Mouse (Mus musculus) kidney, embryonic 14.5 days (tissue): Measurements from ENCODE around the gene Cog4. TPM values are rescaled to one million over a fixed set of nuclear protein-coding genes. Genes with fewer than 3 reads are reported as not detected.
"Not testable (repeated sequence)": the region's sequence is repeated elsewhere in the genome, so short reads cannot be mapped to it uniquely, and the experiment has no call there.

Experiments used
- ATAC-seq: fragments of 200-750 bp; cut with Nextera tagmentation; 2 replicates; pipeline ENCODE4 v1.8.0; 2017; ENCODE audit warnings: moderate number of reproducible peaks, mild to moderate bottlenecking, moderate TSS enrichment, moderate library complexity; ENCODE audit not compliant: low FRiP score, low TSS enrichment
- H3K27ac ChIP-seq: fragments of 300-500 bp; sonication (generic); 2 replicates; pipeline ENCODE4 v1.5.1; 2014; ENCODE audit warnings: low read depth, mild to moderate bottlenecking, low read length, moderate library complexity, mixed read lengths
- H3K27me3 ChIP-seq: fragments of 300-500 bp; sonication (generic); 2 replicates; pipeline ENCODE4 v1.6.1; 2014; ENCODE audit warnings: mild to moderate bottlenecking, low read length; ENCODE audit not compliant: control insufficient read depth, insufficient read depth
- H3K36me3 ChIP-seq: fragments of 300-500 bp; sonication (generic); 2 replicates; pipeline ENCODE4 v1.6.1; 2014; ENCODE audit warnings: low read length, mixed read lengths; ENCODE audit not compliant: control insufficient read depth, insufficient read depth
- H3K4me1 ChIP-seq: fragments of 300-500 bp; sonication (generic); 2 replicates; pipeline ENCODE4 v1.6.1; 2014; ENCODE audit warnings: low read length, mixed read lengths; ENCODE audit not compliant: control insufficient read depth, insufficient read depth
- H3K4me2 ChIP-seq: fragments of 300-500 bp; sonication (generic); replicated peaks from 2 replicates; pipeline ENCODE4 v1.6.1; 2014; ENCODE audit warnings: low read depth, mild to moderate bottlenecking, low read length
- H3K4me3 ChIP-seq: fragments of 300-500 bp; sonication (generic); 2 replicates; pipeline ENCODE4 v1.5.1; 2014; ENCODE audit warnings: mild to moderate bottlenecking, low read length
- H3K9ac ChIP-seq: fragments of 300-500 bp; sonication (generic); 2 replicates; pipeline ENCODE4 v1.6.1; 2014; ENCODE audit warnings: low read depth, mild to moderate bottlenecking, low read length, moderate library complexity
- H3K9me3 ChIP-seq: fragments of 300-500 bp; sonication (generic); 2 replicates; pipeline ENCODE4 v1.6.1; 2016; ENCODE audit warnings: low read length; ENCODE audit not compliant: control insufficient read depth
- WGBS: fragments of 180-500 bp; shearing (Covaris S2); extraction: QIAGEN DNeasy Blood & Tissue Kit; methylation state at CpG from one replicate; pipeline ENCODE4 v1.1.7; 2014; 5-methylcytosine and 5-hydroxymethylcytosine counted together
- polyA plus RNA-seq: library from polyadenylated mRNA; unstranded; fragments of >200 nt; fragmentation: Nextera tagmentation; extraction: Ambion mirVana; gene quantifications from 2 replicates; pipeline ENCODE4 v1.2.1, GENCODE M21; 2014

Gene Cog4
- polyA plus RNA-seq, 1 experiment from 2014 or later = 69.3 TPM

DNA sequence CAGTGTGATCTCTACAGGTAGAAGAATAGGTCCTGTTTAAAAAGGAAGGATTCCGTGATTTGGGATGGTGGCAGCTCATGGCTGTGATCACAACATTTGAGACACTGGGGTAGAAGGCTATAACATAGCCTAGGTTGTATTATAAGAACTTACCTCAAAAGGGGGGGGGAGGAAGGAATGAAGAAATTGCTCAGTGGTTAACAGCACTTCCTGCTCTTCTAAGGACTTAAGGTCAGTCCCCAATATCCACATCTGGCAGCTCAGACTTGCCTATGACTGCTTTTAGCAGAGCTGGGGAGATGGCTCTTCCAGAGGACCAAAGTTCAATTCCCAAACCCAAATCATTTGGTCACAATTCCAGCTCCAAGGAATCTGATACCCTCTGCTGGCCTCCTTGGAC, 60.3 kb downstream of the Cog4 start:
- H3K9ac ChIP-seq = no peak overlapping the region
- H3K4me1 ChIP-seq = no peaks in the 10 kb centered on the region
- ATAC-seq = no peak
- no peak overlapping the region for H3K27ac ChIP-seq
- H3K9me3 ChIP-seq = no peaks in the 10 kb centered on the region
- no peaks in the 10 kb centered on the region for H3K27me3 ChIP-seq
- H3K4me3 ChIP-seq = no peak overlapping the region
- WGBS = 92% methylated on average over 1 of the region's 1 CpGs
- no peak overlapping the region for H3K4me2 ChIP-seq
- H3K36me3 ChIP-seq = no peaks in the 10 kb centered on the region

DNA sequence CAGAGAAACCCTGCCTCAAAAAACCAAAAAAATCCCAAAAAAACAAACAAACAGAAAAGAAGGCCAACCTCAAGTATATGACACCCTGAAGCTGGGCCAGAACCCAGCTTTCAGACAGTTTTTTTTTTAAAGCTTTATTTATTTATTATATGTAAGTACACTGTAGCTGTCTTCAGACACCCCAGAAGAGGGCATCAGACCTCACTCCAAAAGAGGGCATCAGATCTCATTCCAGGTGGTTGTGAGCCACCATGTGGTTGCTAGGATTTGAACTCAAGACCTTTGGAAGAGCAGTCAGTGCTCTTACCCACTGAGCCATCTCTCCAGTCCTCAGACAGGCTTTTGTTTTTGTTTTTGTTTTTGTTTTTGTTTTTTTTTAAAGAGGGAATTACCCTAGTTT, 63.5 kb downstream of the Cog4 start:
- ATAC-seq, H3K4me3 ChIP-seq, H3K4me1 ChIP-seq, H3K36me3 ChIP-seq, H3K4me2 ChIP-seq, H3K27me3 ChIP-seq, H3K9me3 ChIP-seq, H3K27ac ChIP-seq, H3K9ac ChIP-seq: not testable (repeated sequence)

DNA sequence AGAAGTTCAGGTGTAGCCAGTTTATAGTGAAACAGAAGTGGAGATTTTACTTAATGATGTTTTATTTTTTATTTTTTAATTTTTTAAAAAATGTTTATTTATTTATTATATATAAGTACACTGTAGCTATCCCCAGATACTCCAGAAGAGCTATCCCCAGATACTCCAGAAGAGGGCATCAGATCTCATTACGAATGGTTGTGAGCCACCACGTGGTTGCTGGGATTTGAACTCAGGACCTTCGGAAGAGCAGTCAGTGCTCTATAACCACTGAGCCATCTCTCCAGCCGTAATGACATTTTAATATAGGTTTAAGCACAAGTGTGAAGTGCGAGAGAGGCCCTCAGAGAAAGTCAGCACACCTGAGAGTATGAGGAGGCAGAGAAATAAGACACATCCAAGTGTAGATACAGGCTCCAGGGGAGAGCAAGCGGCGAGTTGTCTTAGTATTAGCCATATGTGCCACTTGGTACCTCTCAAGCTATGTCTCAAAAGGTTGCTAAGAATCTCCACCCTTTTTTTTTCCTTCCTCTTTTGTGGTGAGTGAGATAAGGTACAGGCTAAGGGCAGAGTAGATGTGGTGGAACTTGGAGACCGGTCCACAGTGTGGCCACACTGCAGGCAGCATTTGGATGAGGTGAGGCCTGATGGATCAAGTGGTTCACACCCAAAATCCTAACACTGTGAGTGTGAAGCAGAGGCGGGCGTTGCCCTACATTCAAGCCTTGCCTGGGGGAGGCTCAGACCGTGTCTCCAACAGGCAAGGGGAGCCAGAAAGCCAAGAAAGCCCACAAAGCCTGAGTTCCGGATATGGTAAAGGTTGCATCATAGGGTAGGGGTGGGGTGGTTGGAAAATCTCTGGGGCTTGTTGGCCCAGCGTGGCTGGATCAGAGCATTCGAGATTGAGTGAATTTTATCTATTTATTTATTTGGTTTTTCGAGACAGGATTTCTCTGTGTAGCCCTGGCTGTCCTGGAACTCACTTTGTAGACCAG, 65.5 kb downstream of the Cog4 start:
- Histone ChIP-seq H3K36me3 (no peaks in the 10 kb centered on the region), H3K9ac (no peak overlapping the region), H3K9me3 (no peaks in the 10 kb centered on the region), H3K4me1 (no peaks in the 10 kb centered on the region), H3K27me3 (no peaks in the 10 kb centered on the region), H3K27ac (no peak overlapping the region), H3K4me3 (no peak overlapping the region), H3K4me2 (no peak overlapping the region)
- no peak for ATAC-seq
- 84% methylated on average over 15 of the region's 15 CpGs for WGBS

DNA sequence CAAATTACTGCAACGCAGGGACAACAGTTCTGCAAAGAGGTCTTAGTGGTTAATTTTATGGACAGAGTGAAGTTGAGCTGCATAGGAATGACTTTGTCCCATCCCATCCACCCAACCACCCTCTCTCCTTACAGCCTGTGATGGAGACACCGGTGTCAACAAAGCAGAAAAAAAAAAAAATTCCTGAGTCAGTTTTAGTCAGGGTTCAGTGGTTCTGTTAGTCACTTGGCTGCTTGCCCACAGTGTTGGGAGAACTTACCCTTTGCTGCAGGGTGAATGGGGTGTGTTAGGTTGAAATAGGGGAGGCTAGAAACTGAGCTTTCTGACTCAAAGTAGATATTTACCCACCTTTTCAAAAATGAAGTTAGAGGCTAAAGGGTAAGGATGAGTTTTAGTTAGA, 71.0 kb downstream of the Cog4 start:
- ATAC-seq = no peak
- 33% methylated on average over 2 of the region's 2 CpGs for WGBS

DNA sequence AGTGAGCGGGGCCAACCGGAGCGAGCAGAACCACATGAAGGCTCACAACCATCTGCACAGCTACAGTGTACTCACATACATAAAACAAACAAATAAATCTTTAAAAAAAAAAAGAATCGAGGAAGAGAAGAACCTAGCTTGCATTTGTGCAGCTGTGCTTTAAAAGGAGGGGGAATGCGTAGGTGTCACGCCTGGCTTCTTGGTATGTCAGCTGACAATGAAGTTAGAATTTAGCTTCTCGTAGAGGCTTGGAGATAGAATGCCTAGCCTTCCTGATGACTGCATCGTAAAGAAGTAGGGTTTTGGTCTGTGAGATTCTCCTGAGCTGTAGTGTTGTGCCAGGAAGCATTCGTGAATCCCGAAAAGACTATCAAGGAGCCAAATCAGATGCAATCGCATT, 71.6 kb downstream of the Cog4 start:
- Histone ChIP-seq H3K4me3 (no peak overlapping the region), H3K27ac (no peak overlapping the region), H3K4me1 (peaks cover 18% of the 10 kb centered on the region), H3K36me3 (no peaks in the 10 kb centered on the region), H3K9me3 (no peaks in the 10 kb centered on the region), H3K4me2 (no peak overlapping the region), H3K27me3 (no peaks in the 10 kb centered on the region), H3K9ac (no peak overlapping the region)
- no peak for ATAC-seq
- WGBS = 53% methylated on average over 11 of the region's 11 CpGs

More for the DNA sequence above, 71.0 kb downstream of the Cog4 start:
- Histone ChIP-seq H3K27me3 (no peaks in the 10 kb centered on the region), H3K4me2 (no peak overlapping the region), H3K9ac (no peak overlapping the region), H3K36me3 (no peaks in the 10 kb centered on the region), H3K4me1 (peaks cover 18% of the 10 kb centered on the region), H3K27ac (no peak overlapping the region), H3K4me3 (no peak overlapping the region), H3K9me3 (no peaks in the 10 kb centered on the region)

DNA sequence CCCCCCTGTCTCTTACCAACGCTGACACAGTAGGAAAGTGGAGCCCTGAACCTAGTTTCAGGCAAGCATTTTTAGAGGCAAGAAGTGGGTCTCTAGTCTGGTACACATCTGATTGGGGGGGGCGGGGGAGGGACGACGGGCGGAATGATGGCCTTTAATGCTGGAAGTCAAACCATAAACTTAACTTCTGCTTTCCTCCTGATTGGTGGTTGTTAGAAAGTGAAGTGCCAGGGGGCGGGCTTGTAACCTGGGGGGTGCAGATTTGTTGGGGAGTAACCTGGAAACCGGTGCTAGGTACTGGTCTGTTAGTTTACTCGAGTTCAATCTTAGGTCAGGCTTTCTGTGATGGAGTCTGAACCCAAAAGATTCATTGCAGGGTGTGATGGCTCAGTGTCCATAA, 72.1 kb downstream of the Cog4 start:
- H3K27me3 ChIP-seq = no peaks in the 10 kb centered on the region
- H3K4me2 ChIP-seq = no peak overlapping the region
- H3K4me3 ChIP-seq = no peak overlapping the region
- no peak for ATAC-seq
- no peaks in the 10 kb centered on the region for H3K9me3 ChIP-seq
- peaks cover 18% of the 10 kb centered on the region for H3K4me1 ChIP-seq
- no peak overlapping the region for H3K27ac ChIP-seq
- no peaks in the 10 kb centered on the region for H3K36me3 ChIP-seq
- no peak overlapping the region for H3K9ac ChIP-seq
- WGBS = 31% methylated on average over 8 of the region's 8 CpGs

DNA sequence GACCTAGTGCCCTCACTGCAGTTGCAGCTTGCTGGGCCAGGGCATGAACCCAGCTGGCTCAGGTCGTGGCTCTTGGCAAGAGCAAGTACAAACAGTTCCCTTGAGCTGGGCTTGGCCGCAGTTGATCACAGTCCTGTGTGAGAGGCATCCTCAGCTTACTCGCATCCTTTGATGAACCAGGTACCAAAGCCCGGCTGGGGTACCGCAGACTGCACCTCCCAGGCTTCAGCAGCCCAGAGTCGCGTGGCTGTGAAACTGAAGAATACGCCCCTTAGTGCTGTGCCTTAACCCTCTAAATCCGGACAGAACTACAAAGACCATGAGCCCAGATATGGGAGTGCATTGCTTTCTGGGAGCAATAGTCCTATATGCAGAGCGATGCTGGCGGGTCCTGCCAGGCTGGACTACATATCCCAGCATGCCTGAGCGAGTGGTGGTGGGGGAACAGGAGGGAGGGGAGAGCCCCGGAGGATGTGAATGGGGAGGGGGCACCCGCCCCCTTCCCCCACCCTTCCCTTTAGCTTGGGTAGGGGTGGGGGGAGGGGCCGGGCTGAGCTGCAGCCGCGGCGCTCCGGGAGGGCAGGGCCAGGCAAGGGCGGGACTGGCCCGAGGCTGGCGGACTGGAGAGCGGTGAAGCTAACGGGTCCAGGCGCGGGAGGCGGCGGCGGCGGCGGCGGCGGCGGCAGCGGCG, 73.1 kb downstream of the Cog4 start, which contains the start of gene St3gal2:
St3gal2 (plus strand) TSS at position 582 of the 691 bp plus-strand sequence.
- Histone ChIP-seq H3K27ac (peak within 1 kb of the TSS; percentile 43), H3K27me3 (no peaks in the 10 kb centered on the region), H3K4me3 (peak within 1 kb of the TSS; percentile 83), H3K9me3 (no peaks in the 10 kb centered on the region), H3K9ac (peak within 1 kb of the TSS; percentile 89), H3K4me1 (peaks cover 18% of the 10 kb centered on the region), H3K36me3 (no peaks in the 10 kb centered on the region), H3K4me2 (peak within 1 kb of the TSS; percentile 71)
- 2% methylated on average over 24 of the region's 36 CpGs for WGBS
- ATAC-seq = peak; percentile 97

DNA sequence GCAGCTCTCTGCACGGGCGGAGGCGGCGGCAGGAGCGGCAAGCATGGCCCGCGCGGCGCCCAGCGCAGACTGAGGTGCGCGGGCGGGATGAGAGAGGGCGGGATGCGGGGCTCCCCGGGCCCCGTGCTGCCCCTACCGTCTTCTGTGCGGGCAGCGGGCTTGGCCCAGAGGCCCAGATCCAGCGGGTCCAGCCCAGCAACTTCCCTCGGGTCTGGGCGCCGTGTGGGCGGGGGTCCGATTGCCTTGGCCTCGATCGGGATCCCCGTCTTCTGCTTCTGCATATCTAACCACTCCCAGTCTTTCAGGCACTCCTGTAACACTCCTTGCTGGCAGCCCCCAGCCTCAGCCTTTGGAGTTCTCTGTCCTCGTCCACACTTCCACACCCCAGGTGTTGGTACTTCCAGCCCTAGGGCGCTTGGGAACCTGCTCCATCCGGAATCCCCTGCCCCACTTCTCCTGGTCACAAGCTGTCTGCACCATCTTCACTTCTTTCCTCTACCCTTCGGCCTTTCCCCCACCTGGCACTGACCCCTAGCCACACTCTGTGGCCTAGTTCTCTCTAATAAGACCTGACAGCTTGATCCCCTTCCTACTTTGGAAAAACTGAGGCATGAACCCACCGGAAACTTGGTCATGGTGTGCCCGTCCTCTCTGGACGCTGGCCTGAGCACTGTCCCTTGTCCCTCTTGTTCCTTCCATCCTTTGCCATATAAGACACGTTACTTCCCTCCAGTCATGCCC, 73.8 kb downstream of the Cog4 start:
- H3K4me1 ChIP-seq = peaks cover 18% of the 10 kb centered on the region
- peak overlapping the region; percentile 71 for H3K4me2 ChIP-seq
- no peaks in the 10 kb centered on the region for H3K27me3 ChIP-seq
- ATAC-seq = peak; percentile 22
- H3K27ac ChIP-seq = peak overlapping the region; percentile 43
- H3K9ac ChIP-seq = peak overlapping the region; percentile 89
- H3K9me3 ChIP-seq = no peaks in the 10 kb centered on the region
- WGBS = 1% methylated on average over 27 of the region's 37 CpGs
- H3K36me3 ChIP-seq = no peaks in the 10 kb centered on the region
- H3K4me3 ChIP-seq = peak overlapping the region; percentile 83
